Mouse (Mus musculus): ENCODE data around the gene Mfap1b. TPM values are rescaled to one million over a fixed set of nuclear protein-coding genes. Genes with fewer than 3 reads are reported as not detected.

Gene Mfap1b
- polyA plus RNA-seq, 1 experiment from 2014 or later = 70.6 TPM

DNA sequence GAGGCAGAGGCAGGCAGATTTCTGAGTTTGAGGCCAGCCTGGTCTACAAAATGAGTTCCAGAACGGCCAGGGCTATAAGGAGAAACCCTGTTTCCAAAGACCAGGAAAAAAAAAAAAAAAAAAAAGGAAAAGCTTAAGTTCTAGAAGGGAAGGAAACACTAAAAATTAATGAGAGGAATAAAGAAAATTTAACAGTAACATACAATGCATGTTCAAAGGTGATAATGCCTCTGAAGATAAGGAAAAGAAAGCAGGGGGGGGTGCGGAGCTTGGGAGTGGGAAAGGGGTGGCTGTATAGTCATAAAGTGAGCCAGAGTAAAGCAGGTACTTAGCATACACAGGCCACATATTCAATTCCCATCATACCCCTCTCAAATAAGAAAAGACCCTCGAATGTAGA is 28.8 kb downstream of the Mfap1b start:
- H3K36me3 ChIP-seq = no peaks in the 10 kb centered on the region
- H3K27ac ChIP-seq (replicated peaks) = no peak overlapping the region
- ATAC-seq (ENCODE audit: low FRiP score, low read depth) = no peak
- 89% methylated on average over 3 of the region's 3 CpGs for WGBS
- no peak overlapping the region for H3K4me3 ChIP-seq
- H3K9ac ChIP-seq = no peak overlapping the region
- peaks cover 27% of the 10 kb centered on the region for H3K4me1 ChIP-seq (replicated peaks)
- peaks cover 26% of the 10 kb centered on the region for H3K27me3 ChIP-seq
- H3K4me2 ChIP-seq = no peak overlapping the region
- no peaks in the 10 kb centered on the region for H3K9me3 ChIP-seq

DNA sequence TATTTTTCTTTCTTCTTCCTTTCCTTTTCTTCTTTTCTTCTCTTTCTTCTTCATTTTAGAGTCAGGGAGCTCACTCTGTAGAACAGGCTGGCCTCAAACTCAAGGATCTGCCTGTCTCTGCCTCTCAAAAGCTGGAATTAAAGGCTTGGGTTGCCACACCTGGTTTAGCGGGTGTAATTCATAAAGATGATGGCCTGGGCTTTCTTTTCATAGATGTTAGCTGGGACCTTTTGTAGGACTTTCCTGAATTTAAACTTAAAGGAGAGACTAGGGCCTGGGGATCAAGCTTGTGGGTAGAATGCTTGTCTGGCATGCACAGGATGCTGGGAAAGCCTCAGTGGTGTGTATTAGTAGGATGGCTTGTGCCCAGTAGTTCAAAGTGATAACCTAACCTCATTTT is 29.7 kb downstream of the Mfap1b start, which contains the start of gene Ell3:
Gene Ell3 (minus strand): TSS at position 101 of the 400 bp plus-strand sequence.
- H3K9ac ChIP-seq = no peak within 1 kb of the TSS
- peaks cover 26% of the 10 kb centered on the region for H3K27me3 ChIP-seq
- ATAC-seq (ENCODE audit: low FRiP score, low read depth) = no peak
- peaks cover 25% of the 10 kb centered on the region for H3K4me1 ChIP-seq (replicated peaks)
- peaks cover 7% of the 10 kb centered on the region for H3K36me3 ChIP-seq
- 89% methylated on average over 1 of the region's 1 CpGs for WGBS
- H3K27ac ChIP-seq (replicated peaks) = no peak within 1 kb of the TSS
- H3K4me2 ChIP-seq = peak within 1 kb of the TSS; percentile 58; the same call in 1 of the 2 replicates
- H3K9me3 ChIP-seq = no peaks in the 10 kb centered on the region
- H3K4me3 ChIP-seq = no peak within 1 kb of the TSS

DNA sequence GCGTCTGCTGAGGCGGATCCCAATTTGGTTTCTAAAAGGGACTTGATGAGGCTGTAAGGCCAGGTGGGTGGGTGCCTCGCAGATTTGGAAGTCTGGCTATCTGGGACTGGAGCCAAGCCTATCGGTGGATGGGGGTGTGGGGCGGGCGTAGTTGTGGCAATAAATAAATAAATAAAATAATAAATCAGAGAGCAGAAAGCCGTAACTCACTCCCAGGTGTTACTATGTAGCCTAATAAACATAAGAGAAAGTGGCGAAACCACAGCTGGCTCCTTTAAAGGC is 30.9 kb downstream of the Mfap1b start:
- Histone ChIP-seq H3K36me3 (peaks cover 19% of the 10 kb centered on the region), H3K9me3 (no peaks in the 10 kb centered on the region), H3K27ac (replicated peaks) (no peak overlapping the region), H3K27me3 (peaks cover 26% of the 10 kb centered on the region), H3K4me1 (replicated peaks) (peaks cover 19% of the 10 kb centered on the region), H3K4me3 (peak overlapping the region; percentile 29), H3K9ac (no peak overlapping the region), H3K4me2 (peak overlapping the region; percentile 58)
- 15% methylated on average over 8 of the region's 8 CpGs for whole genome bisulfite sequencing
- no peak for ATAC-seq (ENCODE audit: low FRiP score, low read depth)

DNA sequence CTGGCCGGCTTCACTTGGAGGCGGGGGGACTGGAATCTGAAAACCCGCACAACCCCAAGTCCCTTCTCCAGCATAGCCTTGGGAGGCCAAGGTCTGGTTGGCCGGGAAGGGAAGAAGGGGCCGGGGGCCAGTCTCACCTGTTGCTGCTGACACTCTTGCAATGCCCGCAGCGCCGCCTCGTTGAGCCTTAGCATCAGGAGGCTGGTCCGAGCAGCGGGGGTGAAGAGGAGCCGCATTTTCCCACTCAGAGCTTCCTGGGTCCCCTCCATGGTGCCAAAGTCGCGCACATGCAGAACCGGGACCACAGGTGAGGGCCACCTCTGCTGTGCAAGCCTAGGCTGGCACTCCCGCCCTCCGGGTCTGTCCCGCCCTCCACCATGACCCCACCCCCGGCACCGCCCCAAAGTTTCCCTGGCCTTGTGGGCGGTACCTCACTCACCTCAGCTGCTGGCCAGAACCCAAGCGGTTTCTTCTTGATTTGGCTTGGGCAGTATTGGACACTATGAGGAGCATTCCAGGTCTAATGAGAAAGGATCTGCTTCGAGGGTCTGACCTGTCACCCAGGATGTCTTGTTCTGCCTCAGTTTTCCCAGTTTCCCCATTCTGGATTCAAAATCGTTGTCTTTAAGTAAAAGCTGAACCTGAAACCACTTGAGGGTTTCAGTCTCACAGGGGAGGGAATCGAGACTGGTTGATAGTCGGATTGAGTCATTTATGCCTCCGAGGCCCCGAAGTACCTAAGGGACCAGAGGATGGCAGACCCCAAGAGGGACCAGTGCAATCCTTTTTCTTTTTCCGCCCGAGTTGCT is 31.4 kb downstream of the Mfap1b start:
- Histone ChIP-seq H3K4me1 (replicated peaks) (peaks cover 16% of the 10 kb centered on the region), H3K9me3 (no peaks in the 10 kb centered on the region), H3K4me3 (peak overlapping the region; percentile 29), H3K4me2 (peak overlapping the region; percentile 58), H3K36me3 (peaks cover 24% of the 10 kb centered on the region), H3K27ac (replicated peaks) (no peak overlapping the region), H3K9ac (no peak overlapping the region), H3K27me3 (peaks cover 26% of the 10 kb centered on the region)
- ATAC-seq (ENCODE audit: low FRiP score, low read depth) = peak; percentile 49; the same call in 1 of the 2 replicates
- WGBS = 2% methylated on average over 30 of the region's 30 CpGs

DNA sequence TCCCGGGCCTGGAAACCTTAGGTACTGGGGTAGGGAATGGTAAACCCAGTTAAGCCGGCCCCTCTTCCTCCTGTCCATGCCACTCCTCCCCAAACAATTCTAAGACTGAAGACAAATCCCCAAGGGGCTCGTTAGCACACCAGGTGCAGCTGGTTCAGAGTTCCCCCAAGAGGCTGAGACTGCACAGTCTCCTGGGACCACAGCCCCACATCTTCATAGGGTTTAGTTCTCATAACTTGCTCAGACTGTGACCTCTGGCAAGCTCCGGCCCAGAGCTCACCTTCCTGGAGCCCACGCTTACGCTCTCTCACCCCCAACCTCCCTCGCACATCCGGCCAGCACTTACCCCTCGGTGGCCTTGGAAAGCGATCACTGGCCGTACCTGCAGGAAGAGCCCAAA is 32.1 kb downstream of the Mfap1b start:
- WGBS = 11% methylated on average over 11 of the region's 11 CpGs
- Histone ChIP-seq H3K36me3 (peaks cover 31% of the 10 kb centered on the region), H3K4me3 (peak overlapping the region; percentile 29), H3K27me3 (peaks cover 26% of the 10 kb centered on the region), H3K9me3 (no peaks in the 10 kb centered on the region), H3K4me1 (replicated peaks) (peaks cover 16% of the 10 kb centered on the region), H3K9ac (no peak overlapping the region), H3K27ac (replicated peaks) (no peak overlapping the region), H3K4me2 (peak overlapping the region; percentile 58)
- ATAC-seq (ENCODE audit: low FRiP score, low read depth) = 0 out of 2 replicates have a peak, but pooled peaks have one; percentile 23

DNA sequence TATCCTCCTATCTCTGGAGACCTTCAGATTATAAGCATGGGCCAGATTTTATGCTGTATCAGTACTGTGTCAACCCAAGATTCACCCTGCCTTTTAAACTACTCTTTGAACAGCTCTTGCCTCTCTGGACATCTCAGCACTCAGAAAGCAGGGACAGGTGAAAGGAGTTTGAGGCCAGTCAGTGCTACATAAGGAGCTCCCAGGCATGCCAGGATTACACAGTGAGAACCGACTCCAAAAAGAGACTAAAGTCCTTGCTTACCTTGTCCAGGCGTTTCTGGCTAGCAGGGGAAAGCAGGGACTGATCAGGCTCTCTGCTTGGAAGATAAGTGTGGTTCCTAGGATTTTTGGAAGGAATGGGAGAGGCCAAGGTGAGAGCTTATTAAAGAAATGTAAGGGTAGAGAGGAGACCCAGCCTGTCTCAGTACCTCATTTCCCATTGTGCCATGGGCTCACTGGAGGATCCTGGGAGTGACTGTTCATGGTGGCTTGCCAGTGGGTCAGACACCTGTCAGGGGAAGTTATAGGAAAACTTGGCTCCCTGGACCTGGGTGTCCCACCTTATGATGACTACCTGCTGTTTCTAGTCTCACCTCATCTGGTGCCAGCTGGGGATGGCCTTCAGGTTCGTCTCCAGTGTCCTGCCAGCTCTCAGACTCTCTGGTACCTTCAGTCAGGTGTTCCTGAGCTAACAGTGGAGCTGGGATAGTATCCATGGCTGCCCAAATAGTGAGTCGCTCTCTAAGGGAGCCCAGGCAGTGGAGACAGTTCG is 32.8 kb downstream of the Mfap1b start:
- H3K9me3 ChIP-seq = no peaks in the 10 kb centered on the region
- H3K4me2 ChIP-seq = no peak overlapping the region
- 57% methylated on average over 5 of the region's 5 CpGs for WGBS
- H3K27ac ChIP-seq (replicated peaks) = no peak overlapping the region
- peaks cover 33% of the 10 kb centered on the region for H3K36me3 ChIP-seq
- no peak for ATAC-seq (ENCODE audit: low FRiP score, low read depth)
- peaks cover 26% of the 10 kb centered on the region for H3K27me3 ChIP-seq
- H3K4me1 ChIP-seq (replicated peaks) = peaks cover 16% of the 10 kb centered on the region
- H3K9ac ChIP-seq = no peak overlapping the region
- no peak overlapping the region for H3K4me3 ChIP-seq

DNA sequence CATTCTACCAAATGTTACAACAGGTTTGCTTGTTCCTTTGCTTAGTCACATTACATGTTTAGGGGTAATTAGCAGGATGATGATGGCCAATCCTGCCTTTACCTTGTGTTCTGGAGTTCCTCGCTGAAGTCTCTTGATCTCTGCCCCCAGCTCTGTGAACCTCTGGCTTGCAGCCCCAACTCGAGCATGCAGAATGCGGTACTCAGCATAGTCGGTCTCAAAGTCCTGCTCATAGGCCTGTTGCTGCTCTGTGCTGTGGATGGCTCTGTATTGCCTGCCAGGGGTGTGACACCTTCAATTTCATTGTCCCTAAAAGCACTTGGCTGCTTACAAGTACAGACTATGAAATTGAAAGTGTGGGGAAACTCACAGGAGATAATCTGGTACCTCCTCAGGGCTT is 34.1 kb downstream of the Mfap1b start:
- H3K27me3 ChIP-seq = peaks cover 26% of the 10 kb centered on the region
- ATAC-seq (ENCODE audit: low FRiP score, low read depth) = no peak
- H3K4me2 ChIP-seq = no peak overlapping the region
- H3K4me1 ChIP-seq (replicated peaks) = peaks cover 16% of the 10 kb centered on the region
- H3K27ac ChIP-seq (replicated peaks) = no peak overlapping the region
- no peak overlapping the region for H3K4me3 ChIP-seq
- H3K9me3 ChIP-seq = no peaks in the 10 kb centered on the region
- WGBS = 85% methylated on average over 4 of the region's 4 CpGs
- peaks cover 46% of the 10 kb centered on the region for H3K36me3 ChIP-seq
- H3K9ac ChIP-seq = no peak overlapping the region

DNA sequence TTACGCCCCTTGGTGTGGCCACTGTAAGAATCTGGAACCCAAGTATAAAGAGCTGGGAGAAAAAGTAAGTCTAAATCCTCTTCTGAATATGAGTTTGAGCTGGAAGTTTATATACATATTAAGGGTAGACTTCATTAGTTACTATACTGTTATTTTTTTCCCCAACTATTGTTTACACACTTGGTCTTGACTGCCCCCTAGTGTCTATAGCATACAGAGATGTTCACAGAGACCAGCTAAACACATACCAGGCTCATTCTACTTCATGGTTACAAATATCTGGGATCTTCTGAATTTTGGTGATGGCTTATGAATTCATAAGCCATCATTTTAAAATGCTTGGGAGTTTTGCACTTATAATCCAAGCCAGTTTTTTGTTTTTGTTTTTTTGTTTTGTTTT is 39.0 kb downstream of the Mfap1b start:
- Histone ChIP-seq H3K4me1 (replicated peaks) (no peaks in the 10 kb centered on the region), H3K4me2 (no peak overlapping the region)
- ATAC-seq (ENCODE audit: low FRiP score, low read depth) = no peak

DNA sequence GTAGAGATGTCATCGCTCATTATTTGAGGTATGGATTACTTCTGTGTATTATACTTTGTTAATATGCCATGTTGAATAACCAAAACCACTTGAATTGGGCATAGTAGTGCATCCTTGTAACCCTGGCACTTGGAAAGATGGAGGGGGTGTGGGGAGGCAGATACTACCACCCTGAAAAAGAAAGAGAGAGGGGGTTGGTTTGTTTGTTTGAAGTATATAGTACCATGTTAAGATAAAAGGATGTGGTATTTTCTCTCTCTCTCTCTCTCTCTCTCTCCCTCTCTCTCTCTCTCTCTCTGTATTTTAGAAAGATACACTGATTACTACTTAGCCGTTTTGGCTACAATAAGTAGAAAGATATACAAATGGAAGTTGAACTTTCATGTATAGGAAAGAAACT is 48.0 kb downstream of the Mfap1b start:
- Histone ChIP-seq H3K27ac (replicated peaks) (no peak overlapping the region), H3K4me2 (no peak overlapping the region), H3K4me1 (replicated peaks) (no peaks in the 10 kb centered on the region), H3K9ac (no peak overlapping the region), H3K27me3 (no peaks in the 10 kb centered on the region), H3K4me3 (no peak overlapping the region), H3K9me3 (no peaks in the 10 kb centered on the region), H3K36me3 (peaks cover 77% of the 10 kb centered on the region)
- 95% methylated on average over 2 of the region's 2 CpGs for WGBS
- ATAC-seq (ENCODE audit: low FRiP score, low read depth) = no peak

More for the DNA sequence above, 39.0 kb downstream of the Mfap1b start:
- H3K9me3 ChIP-seq = no peaks in the 10 kb centered on the region
- no peak overlapping the region for H3K9ac ChIP-seq
- peaks cover 94% of the 10 kb centered on the region for H3K36me3 ChIP-seq
- no peak overlapping the region for H3K27ac ChIP-seq (replicated peaks)
- no peaks in the 10 kb centered on the region for H3K27me3 ChIP-seq
- 97% methylated on average over 1 of the region's 1 CpGs for WGBS
- H3K4me3 ChIP-seq = no peak overlapping the region

DNA sequence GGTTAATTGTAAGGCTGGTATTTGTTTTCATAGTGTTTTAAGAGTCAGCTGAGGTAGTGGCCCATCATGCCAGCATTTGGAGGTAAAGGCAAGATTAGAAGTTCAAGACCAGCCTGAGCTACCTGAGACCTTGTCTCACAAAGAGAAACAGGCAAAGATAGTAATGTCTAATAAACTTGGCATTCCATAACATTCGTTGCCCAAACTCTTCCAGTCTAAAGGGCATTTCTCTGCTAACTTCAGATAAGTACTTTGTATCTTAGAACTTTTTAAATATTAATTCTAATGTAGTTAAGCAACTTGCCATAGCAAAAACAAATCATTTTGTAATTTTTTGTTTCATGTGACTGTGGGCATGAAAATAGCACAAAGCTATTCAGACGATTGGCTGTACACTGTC is 50.7 kb downstream of the Mfap1b start:
- H3K36me3 ChIP-seq = peaks cover 71% of the 10 kb centered on the region
- no peak overlapping the region for H3K4me3 ChIP-seq
- no peak overlapping the region for H3K4me2 ChIP-seq
- no peak overlapping the region for H3K27ac ChIP-seq (replicated peaks)
- 0 out of 2 replicates have a peak, but pooled peaks cover 5% of the 10 kb centered on the region for H3K4me1 ChIP-seq (replicated peaks)
- H3K9ac ChIP-seq = no peak overlapping the region
- 91% methylated on average over 2 of the region's 2 CpGs for WGBS
- H3K27me3 ChIP-seq = no peaks in the 10 kb centered on the region
- ATAC-seq (ENCODE audit: low FRiP score, low read depth) = no peak
- no peaks in the 10 kb centered on the region for H3K9me3 ChIP-seq

DNA sequence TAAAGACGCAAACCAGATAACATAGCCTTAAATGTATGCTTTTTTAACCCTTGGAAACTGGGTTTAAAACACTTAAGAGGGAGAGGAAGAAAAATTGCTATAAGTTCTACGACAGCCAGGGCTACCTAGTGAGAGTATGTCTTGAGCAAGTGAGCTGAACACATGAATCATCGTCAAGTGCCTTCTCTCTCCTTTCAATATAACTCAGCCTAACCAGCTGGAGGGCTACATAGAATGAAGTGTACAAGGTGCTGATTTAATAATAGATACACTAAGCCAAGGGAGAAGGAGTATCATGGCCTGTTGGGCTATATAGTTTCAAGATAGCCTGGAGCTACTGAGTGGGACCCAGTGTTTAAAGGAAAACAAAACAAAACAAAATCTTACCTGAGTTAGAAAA is 55.4 kb downstream of the Mfap1b start:
- H3K9ac ChIP-seq = no peak overlapping the region
- no peaks in the 10 kb centered on the region for H3K27me3 ChIP-seq
- H3K4me1 ChIP-seq (replicated peaks) = peaks cover 36% of the 10 kb centered on the region
- H3K4me2 ChIP-seq = no peak overlapping the region
- H3K9me3 ChIP-seq = no peaks in the 10 kb centered on the region
- no peak for ATAC-seq (ENCODE audit: low FRiP score, low read depth)
- no peak overlapping the region for H3K27ac ChIP-seq (replicated peaks)
- no peak overlapping the region for H3K4me3 ChIP-seq
- WGBS = 90% methylated on average over 3 of the region's 3 CpGs
- peaks cover 50% of the 10 kb centered on the region for H3K36me3 ChIP-seq

DNA sequence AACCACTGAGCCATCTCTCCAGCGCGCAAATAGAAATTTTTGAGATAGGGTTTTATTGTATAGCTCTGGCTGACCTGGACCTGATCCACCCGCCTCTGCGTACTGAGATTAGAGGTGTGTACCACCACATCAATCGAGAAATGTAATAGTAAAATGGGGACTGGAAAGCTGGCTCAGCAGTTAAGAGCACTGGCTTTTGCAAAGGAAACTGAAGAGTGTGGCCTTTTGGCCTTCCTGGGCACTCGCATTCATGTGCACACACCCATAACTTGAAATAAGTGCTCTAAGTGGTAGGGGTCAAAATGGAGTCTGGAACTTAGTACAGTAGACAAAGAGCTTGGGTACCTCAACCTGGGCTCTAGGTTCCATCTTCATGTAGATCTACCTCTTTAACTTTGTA is 57.5 kb downstream of the Mfap1b start:
- 95% methylated on average over 6 of the region's 6 CpGs for WGBS
- Histone ChIP-seq H3K27ac (replicated peaks) (no peak overlapping the region), H3K4me2 (peak overlapping the region; percentile 70), H3K9ac (no peak overlapping the region), H3K4me3 (no peak overlapping the region), H3K9me3 (no peaks in the 10 kb centered on the region), H3K27me3 (no peaks in the 10 kb centered on the region), H3K36me3 (peaks cover 30% of the 10 kb centered on the region; the same call in 1 of the 2 replicates), H3K4me1 (replicated peaks) (peaks cover 51% of the 10 kb centered on the region)
- ATAC-seq (ENCODE audit: low FRiP score, low read depth) = no peak

All from hindbrain, embryonic 15.5 days (tissue).